Mouse (Mus musculus) E14TG2a.4 (cell line): ENCODE data around the gene Ifit1bl1.
"Not testable (repeated sequence)": the region's sequence is repeated elsewhere in the genome, so short reads cannot be mapped to it uniquely, and the experiment has no call there.

Source experiments
- H3K27me3 ChIP-seq: 2 replicates; pipeline ENCODE4 v1.6.1; 2014; ENCODE audit warnings: low read length, control low read depth; ENCODE audit not compliant: insufficient read depth
- H3K36me3 ChIP-seq: 2 replicates; pipeline ENCODE4 v1.6.1; 2014; ENCODE audit warnings: low read length, control low read depth; ENCODE audit not compliant: insufficient read depth
- H3K4me1 ChIP-seq: replicated peaks from 2 replicates; pipeline ENCODE4 v1.6.1; 2014; ENCODE audit warnings: low read depth, low read length, control low read depth
- H3K4me3 ChIP-seq: replicated peaks from 2 replicates; pipeline ENCODE4 v1.5.1; 2014; ENCODE audit warnings: mild to moderate bottlenecking, low read length
- H3K9me3 ChIP-seq: 2 replicates; pipeline ENCODE4 v1.6.1; 2014; ENCODE audit warnings: low read length, control low read depth
- CTCF ChIP-seq: conservative IDR thresholded peaks from 2 replicates; pipeline ENCODE4 v1.5.1; 2014; ENCODE audit warnings: low read length
- NANOG ChIP-seq: IDR thresholded peaks from 2 replicates; pipeline ENCODE4 v1.6.1; 2014; ENCODE audit warnings: borderline replicate concordance, low read length, mixed read lengths
- POU5F1 ChIP-seq: IDR thresholded peaks from 2 replicates; pipeline ENCODE4 v1.6.1; 2014; ENCODE audit warnings: low read length, borderline replicate concordance

The Ifit1bl1 gene

DNA sequence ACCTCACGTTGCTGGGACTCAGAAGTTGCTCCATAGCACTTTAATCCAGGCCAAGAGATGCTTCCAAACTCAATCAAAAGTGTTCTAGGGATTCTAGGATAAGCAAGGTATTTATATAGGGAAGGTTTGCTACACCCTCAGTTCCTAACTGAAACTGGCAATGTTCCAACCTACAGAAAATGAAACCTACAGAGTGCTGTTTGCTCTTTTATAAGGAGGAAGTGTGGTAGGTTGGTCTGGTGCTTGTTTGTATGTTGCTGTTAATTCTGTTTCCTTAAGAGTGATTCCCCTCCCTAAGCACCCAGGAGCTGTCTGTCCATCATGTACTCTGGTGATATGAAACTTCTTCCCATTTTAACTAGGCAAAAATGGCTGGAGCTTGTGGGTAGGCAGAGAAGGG is at the start of gene Ifit1bl1:
Gene Ifit1bl1 (minus strand): TSS at position 69 of the 400 bp plus-strand sequence.
- not testable (repeated sequence) for H3K4me1 ChIP-seq, H3K4me3 ChIP-seq, H3K36me3 ChIP-seq, H3K9me3 ChIP-seq, H3K27me3 ChIP-seq

DNA sequence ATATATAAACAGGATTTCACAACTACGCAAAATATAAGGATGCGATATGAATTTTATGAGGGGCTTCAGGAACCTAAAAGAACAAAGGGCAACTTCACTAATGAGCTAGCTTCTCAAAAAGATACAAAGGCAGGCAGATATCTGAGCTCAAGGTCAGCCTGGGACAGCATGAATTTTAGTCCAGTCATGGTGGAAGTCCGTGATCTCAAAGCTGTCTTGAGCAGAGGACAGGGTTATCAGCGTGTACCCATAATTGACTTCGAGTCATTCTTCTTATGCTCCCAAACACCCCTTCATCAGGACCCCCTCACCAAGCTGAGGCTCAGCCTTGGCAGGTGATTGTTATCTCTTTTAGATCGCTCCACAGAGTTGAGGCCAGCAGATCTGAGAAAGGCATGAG is 49.2 kb upstream of the Ifit1bl1 start:
- TF ChIP-seq POU5F1 (no peak), CTCF (no peak), NANOG (no peak)
- Histone ChIP-seq H3K36me3 (no peaks in the 10 kb centered on the region), H3K27me3 (no peaks in the 10 kb centered on the region), H3K9me3 (no peaks in the 10 kb centered on the region), H3K4me3 (no peak overlapping the region), H3K4me1 (peaks cover 41% of the 10 kb centered on the region)

DNA sequence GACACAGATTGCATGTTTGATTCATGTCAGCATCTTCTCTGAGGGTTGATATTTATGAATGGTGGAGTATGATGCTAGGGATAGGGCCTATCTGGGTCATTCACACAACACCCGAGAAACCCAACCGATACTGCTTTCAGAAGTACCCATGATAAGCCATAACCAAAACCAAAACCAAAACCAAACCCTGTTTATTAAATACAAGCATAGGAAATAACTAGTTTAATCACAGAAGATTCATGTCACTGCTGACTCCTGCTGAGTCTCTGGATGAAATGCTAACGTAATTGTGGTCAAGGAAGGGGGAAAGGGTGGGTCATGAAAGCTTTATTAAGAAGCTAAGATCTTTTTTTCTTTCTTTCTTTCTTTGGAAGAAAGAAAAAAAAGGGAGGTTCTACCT is 48.5 kb upstream of the Ifit1bl1 start:
- no peak for TF ChIP-seq POU5F1
- TF ChIP-seq CTCF: no peak
- TF ChIP-seq NANOG: no peak
- H3K9me3 ChIP-seq: no peaks in the 10 kb centered on the region
- no peak overlapping the region for H3K4me3 ChIP-seq
- peaks cover 34% of the 10 kb centered on the region for H3K4me1 ChIP-seq
- no peaks in the 10 kb centered on the region for H3K36me3 ChIP-seq
- no peaks in the 10 kb centered on the region for H3K27me3 ChIP-seq

DNA sequence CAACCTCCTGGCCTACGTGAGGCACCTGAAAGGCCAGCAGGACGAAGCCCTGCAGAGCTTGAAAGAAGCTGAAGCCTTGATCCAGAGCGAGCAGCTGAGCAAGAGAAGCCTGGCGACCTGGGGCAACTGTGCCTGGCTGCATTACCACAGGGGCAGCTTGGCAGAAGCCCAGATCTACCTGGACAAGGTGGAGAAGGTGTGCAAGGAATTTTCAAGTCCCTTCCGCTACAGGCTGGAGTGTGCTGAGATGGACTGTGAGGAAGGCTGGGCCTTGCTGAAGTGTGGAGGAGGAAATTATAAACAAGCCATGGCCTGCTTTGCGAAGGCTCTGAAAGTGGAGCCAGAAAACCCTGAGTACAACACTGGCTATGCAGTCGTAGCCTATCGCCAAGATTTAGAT is 45.9 kb upstream of the Ifit1bl1 start:
- H3K27me3 ChIP-seq, H3K4me1 ChIP-seq, H3K9me3 ChIP-seq, H3K36me3 ChIP-seq, H3K4me3 ChIP-seq: not testable (repeated sequence)

DNA sequence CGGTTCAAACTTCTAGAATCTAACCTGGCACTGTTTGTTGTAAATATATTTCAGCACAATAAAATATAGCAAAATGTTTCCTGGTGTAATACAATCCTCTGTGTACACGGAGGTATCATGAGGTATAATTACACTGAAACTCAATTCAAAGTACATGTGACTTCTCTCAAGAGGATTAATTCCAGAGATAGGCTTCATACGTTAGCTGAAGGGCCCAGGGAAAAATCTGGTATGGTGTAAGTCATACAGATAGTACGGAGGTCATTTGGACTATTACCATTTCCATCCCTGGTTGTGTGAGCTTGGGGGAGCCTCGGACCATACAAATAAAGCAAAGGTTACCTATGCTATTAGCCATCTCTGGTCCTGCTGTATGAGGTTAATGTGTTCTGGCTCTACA is 40.9 kb upstream of the Ifit1bl1 start:
- Histone ChIP-seq H3K36me3 (no peaks in the 10 kb centered on the region), H3K9me3 (no peaks in the 10 kb centered on the region), H3K4me1 (peaks cover 6% of the 10 kb centered on the region), H3K4me3 (no peak overlapping the region), H3K27me3 (peaks cover 5% of the 10 kb centered on the region; the same call in 1 of the 2 replicates)
- no peak for TF ChIP-seq POU5F1
- TF ChIP-seq CTCF: no peak
- no peak for TF ChIP-seq NANOG

DNA sequence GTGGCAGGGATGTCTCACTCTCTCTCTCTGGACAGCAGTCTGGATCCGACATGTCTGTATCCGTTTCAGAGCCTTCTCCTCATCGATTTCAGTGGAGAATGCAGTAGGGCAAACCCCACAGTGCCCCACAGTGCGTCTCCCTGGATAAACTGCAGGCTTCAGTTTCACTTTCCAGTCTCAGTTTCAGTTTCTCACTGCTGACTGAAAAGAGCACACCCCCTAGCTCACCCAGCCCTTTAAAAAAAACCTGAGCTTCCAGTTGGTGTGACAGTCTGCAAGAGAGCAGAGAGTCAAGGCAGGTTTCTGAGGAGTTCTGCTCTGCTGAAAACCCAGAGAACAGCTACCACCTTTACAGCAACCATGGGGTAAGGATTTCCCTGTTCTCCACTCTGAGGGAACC is 38.9 kb upstream of the Ifit1bl1 start, which contains the start of the genes Ifit1bl2 and Ifit1:
Gene Ifit1bl2 (minus strand): TSS at position 121 of the 400 bp plus-strand sequence.
Gene Ifit1 (plus strand): TSS at position 249 of the 400 bp plus-strand sequence.
- Histone ChIP-seq H3K9me3 (no peaks in the 10 kb centered on the region), H3K4me3 (no peak within 1 kb of the TSS), H3K27me3 (peaks cover 6% of the 10 kb centered on the region; the same call in 1 of the 2 replicates), H3K36me3 (no peaks in the 10 kb centered on the region), H3K4me1 (peaks cover 6% of the 10 kb centered on the region)
- no peak for TF ChIP-seq POU5F1
- no peak for TF ChIP-seq CTCF
- TF ChIP-seq NANOG: no peak

DNA sequence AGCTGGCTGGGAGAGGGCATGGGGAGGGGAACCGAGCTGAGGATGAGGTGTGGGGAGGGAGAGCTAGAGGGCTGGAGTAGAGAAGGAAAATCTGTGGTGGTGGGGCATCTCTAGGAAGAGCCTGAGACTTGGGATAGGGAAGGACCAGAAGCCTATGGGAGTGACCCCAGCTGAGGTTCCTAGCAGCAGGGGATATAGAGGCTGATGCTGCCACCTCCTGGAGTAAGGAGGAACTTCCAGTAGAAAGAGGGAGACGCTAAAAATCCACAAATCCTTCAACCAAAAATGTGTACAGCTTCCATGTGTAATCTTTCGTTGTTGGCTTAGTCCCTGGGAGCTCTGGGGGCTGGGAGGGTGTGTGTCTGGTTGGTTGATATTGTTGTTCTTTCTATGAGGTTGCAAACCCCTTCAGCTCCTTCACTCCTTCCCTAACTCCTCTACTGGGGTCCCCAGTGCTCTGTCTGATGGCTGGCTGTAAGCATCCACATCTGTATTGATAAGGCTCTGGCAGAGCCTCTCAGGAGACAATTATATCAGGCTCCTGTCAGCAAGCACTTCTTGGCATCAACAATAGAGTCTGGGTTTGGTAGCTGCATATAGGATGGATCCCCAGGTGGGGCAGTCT is 35.3 kb upstream of the Ifit1bl1 start:
- TF ChIP-seq POU5F1 (no peak), CTCF (peak; percentile 86)
- H3K4me3 ChIP-seq: no peak overlapping the region
- peaks cover 6% of the 10 kb centered on the region for H3K4me1 ChIP-seq
- no peaks in the 10 kb centered on the region for H3K36me3 ChIP-seq
- H3K9me3 ChIP-seq: no peaks in the 10 kb centered on the region
- H3K27me3 ChIP-seq: peaks cover 6% of the 10 kb centered on the region; the same call in 1 of the 2 replicates

DNA sequence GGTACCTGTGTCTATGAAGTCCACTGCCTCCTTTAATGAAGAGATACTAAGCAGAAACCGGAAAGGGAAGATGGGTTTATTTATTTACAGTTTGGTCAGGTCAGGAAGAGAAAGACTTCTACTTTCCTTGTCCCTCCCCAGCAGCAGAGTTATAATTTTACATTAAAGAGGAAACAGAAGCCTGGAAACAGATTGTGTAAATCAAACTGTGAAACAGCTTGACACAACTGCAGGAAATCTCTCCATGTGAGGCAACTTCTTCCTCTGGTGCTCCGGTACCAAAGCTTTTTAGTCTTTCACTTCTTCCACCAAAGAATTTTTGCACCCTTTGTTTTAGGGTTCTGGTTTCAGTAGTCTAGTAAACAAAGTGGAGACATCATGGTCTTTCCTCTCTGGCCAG is 31.7 kb upstream of the Ifit1bl1 start:
- no peaks in the 10 kb centered on the region for H3K9me3 ChIP-seq
- H3K36me3 ChIP-seq: no peaks in the 10 kb centered on the region
- no peak for TF ChIP-seq NANOG
- no peak for TF ChIP-seq POU5F1
- TF ChIP-seq CTCF: no peak

DNA sequence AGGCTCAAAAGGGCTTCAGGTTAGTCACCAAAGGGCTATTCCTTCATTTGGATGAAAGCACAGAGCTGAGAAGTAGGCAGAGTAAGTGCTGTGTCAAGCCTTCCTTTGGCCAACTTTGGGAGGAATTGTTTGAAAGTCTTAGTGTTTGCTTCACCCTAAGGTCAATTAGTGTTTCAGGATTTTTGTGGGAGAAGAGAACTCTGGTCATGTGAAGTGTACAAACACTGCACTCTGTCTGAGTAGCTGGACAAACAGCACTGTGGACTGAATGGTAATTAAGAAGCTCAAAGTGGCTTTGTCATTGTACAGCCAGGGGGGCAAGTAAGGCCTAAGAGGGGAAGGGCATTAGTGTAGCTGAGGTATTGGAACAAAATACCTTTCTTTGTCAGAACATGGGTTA is 29.7 kb upstream of the Ifit1bl1 start:
- no peak overlapping the region for H3K4me3 ChIP-seq
- no peaks in the 10 kb centered on the region for H3K36me3 ChIP-seq
- no peaks in the 10 kb centered on the region for H3K4me1 ChIP-seq
- H3K27me3 ChIP-seq: no peaks in the 10 kb centered on the region
- H3K9me3 ChIP-seq: no peaks in the 10 kb centered on the region
- no peak for TF ChIP-seq POU5F1
- TF ChIP-seq CTCF: no peak
- TF ChIP-seq NANOG: no peak

More for the DNA sequence above, 31.7 kb upstream of the Ifit1bl1 start:
- H3K4me3 ChIP-seq: no peak overlapping the region
- 0 out of 2 replicates have a peak, but pooled peaks cover 3% of the 10 kb centered on the region for H3K27me3 ChIP-seq
- H3K4me1 ChIP-seq: no peaks in the 10 kb centered on the region

DNA sequence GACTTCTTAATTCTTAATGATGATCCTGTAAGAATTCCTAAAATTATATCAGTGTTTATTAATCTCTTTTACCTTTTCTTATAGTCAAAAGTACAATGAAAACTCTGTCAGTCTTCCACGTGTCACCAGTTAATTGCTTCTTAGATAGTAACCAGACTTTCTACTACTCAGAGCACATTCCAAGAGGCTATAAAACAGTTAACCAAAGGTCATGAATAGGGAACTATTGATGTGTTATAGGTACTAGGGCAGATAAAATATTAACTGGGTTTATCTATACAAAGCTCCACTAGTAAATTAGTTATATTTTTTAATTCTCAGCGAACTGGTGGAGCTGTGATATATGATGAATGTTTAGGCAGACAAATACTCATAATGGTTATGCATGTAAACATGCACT is 25.7 kb upstream of the Ifit1bl1 start:
- Histone ChIP-seq H3K36me3 (no peaks in the 10 kb centered on the region), H3K27me3 (no peaks in the 10 kb centered on the region), H3K4me1 (no peaks in the 10 kb centered on the region), H3K4me3 (no peak overlapping the region), H3K9me3 (no peaks in the 10 kb centered on the region)
- TF ChIP-seq CTCF (no peak), NANOG (no peak), POU5F1 (no peak)
